Mouse (Mus musculus) kidney, embryonic 15.5 days (tissue): ENCODE results near the gene Hist1h2br. TPM values are rescaled to one million over a fixed set of nuclear protein-coding genes. Genes with fewer than 3 reads are reported as not detected.
"Not testable (repeated sequence)": the region's sequence is repeated elsewhere in the genome, so short reads cannot be mapped to it uniquely, and the experiment has no call there.

Experiments used
- ATAC-seq: fragments of 200-750 bp; cut with Nextera tagmentation; replicated peaks from 2 replicates; pipeline ENCODE4 v1.8.0; 2017; ENCODE audit warnings: moderate TSS enrichment; ENCODE audit not compliant: low FRiP score
- H3K27ac ChIP-seq: fragments of 300-500 bp; sonication (generic); 2 replicates; pipeline ENCODE4 v1.5.1; 2015; ENCODE audit warnings: mild to moderate bottlenecking, inconsistent platforms
- H3K27me3 ChIP-seq: fragments of 300-500 bp; sonication (generic); 2 replicates; pipeline ENCODE4 v1.6.1; 2015; ENCODE audit warnings: inconsistent platforms
- H3K36me3 ChIP-seq: fragments of 300-500 bp; sonication (generic); 2 replicates; pipeline ENCODE4 v1.6.1; 2015; ENCODE audit warnings: inconsistent platforms
- H3K4me1 ChIP-seq: fragments of 300-500 bp; sonication (generic); 2 replicates; pipeline ENCODE4 v1.6.1; 2015; ENCODE audit warnings: inconsistent platforms
- H3K4me2 ChIP-seq: fragments of 300-500 bp; sonication (generic); 2 replicates; pipeline ENCODE4 v1.6.1; 2015; ENCODE audit warnings: moderate library complexity, mild to moderate bottlenecking, inconsistent platforms
- H3K4me3 ChIP-seq: fragments of 300-500 bp; sonication (generic); replicated peaks from 2 replicates; pipeline ENCODE4 v1.5.1; 2015; ENCODE audit warnings: mild to moderate bottlenecking, inconsistent platforms
- H3K9ac ChIP-seq: fragments of 300-500 bp; sonication (generic); 2 replicates; pipeline ENCODE4 v1.6.1; 2015; ENCODE audit warnings: mild to moderate bottlenecking, inconsistent platforms
- H3K9me3 ChIP-seq: fragments of 300-500 bp; sonication (generic); replicated peaks from 2 replicates; pipeline ENCODE4 v1.6.1; 2016; ENCODE audit warnings: inconsistent platforms
- WGBS: fragments of 180-500 bp; shearing (Covaris S2); methylation state at CpG from one replicate; pipeline ENCODE4 v1.1.7; 2015; ENCODE audit warnings: mixed read lengths; 5-methylcytosine and 5-hydroxymethylcytosine counted together
- polyA plus RNA-seq: library from polyadenylated mRNA; unstranded; fragments of >200 nt; fragmentation: Nextera tagmentation; extraction: Ambion mirVana; gene quantifications from 2 replicates; pipeline ENCODE4 v1.2.1, GENCODE M21; 2015

Hist1h2br gene
- polyA plus RNA-seq, 1 experiment from 2014 or later = 28.8 TPM

GRCm38 (mm10) chr13:21852215-21852945 is 18.8 kb downstream of the Hist1h2br start:
- ATAC-seq = no peak
- 49% methylated on average over 3 of the region's 3 CpGs for WGBS
- H3K27ac ChIP-seq = no peak overlapping the region

GRCm38 (mm10) chr13:21855146-21855545 is 21.6 kb downstream of the Hist1h2br start:
- no peaks in the 10 kb centered on the region for H3K27me3 ChIP-seq
- H3K9me3 ChIP-seq = no peaks in the 10 kb centered on the region
- no peaks in the 10 kb centered on the region for H3K4me1 ChIP-seq
- peak overlapping the region; percentile 61 for H3K4me2 ChIP-seq
- H3K9ac ChIP-seq = no peak overlapping the region
- H3K27ac ChIP-seq = no peak overlapping the region
- ATAC-seq = peak; percentile 49
- no peaks in the 10 kb centered on the region for H3K36me3 ChIP-seq
- 1% methylated on average over 11 of the region's 11 CpGs for WGBS
- H3K4me3 ChIP-seq = peak overlapping the region; percentile 53

More at GRCm38 (mm10) chr13:21852215-21852945, 18.8 kb downstream of the Hist1h2br start:
- H3K4me1 ChIP-seq = no peaks in the 10 kb centered on the region
- no peaks in the 10 kb centered on the region for H3K36me3 ChIP-seq
- H3K27me3 ChIP-seq = no peaks in the 10 kb centered on the region
- H3K9ac ChIP-seq = no peak overlapping the region
- H3K4me3 ChIP-seq = no peak overlapping the region
- no peaks in the 10 kb centered on the region for H3K9me3 ChIP-seq
- no peak overlapping the region for H3K4me2 ChIP-seq

GRCm38 (mm10) chr13:21855698-21856162 is 22.2 kb downstream of the Hist1h2br start:
- Histone ChIP-seq H3K4me3 (peak overlapping the region; percentile 53), H3K9ac (peak overlapping the region; percentile 36; the same call in 1 of the 2 replicates), H3K27me3 (no peaks in the 10 kb centered on the region), H3K9me3 (no peaks in the 10 kb centered on the region), H3K36me3 (no peaks in the 10 kb centered on the region), H3K27ac (0 out of 2 replicates have a peak overlapping the region, but pooled peaks have one; percentile 56), H3K4me1 (no peaks in the 10 kb centered on the region), H3K4me2 (peak overlapping the region; percentile 61)
- WGBS = 2% methylated on average over 15 of the region's 15 CpGs
- ATAC-seq = no peak

- H3K27me3 ChIP-seq = no peaks in the 10 kb centered on the region
- H3K9me3 ChIP-seq = no peaks in the 10 kb centered on the region
- H3K4me3 ChIP-seq = no peak overlapping the region
- no peaks in the 10 kb centered on the region for H3K4me1 ChIP-seq
- ATAC-seq = no peak
- H3K4me2 ChIP-seq = no peak overlapping the region
- no peaks in the 10 kb centered on the region for H3K36me3 ChIP-seq
- 19% methylated on average over 5 of the region's 5 CpGs for WGBS
- H3K27ac ChIP-seq = no peak overlapping the region
- H3K9ac ChIP-seq = no peak overlapping the region
Observed at GRCm38 (mm10) chr13:21861608-21862007, 28.1 kb downstream of the Hist1h2br start.

GRCm38 (mm10) chr13:21865503-21865902 is 32.0 kb downstream of the Hist1h2br start:
- H3K27ac ChIP-seq, H3K36me3 ChIP-seq, ATAC-seq, H3K4me2 ChIP-seq, H3K9ac ChIP-seq, H3K9me3 ChIP-seq, H3K4me1 ChIP-seq, H3K4me3 ChIP-seq, H3K27me3 ChIP-seq: not testable (repeated sequence)
- 85% methylated on average over 3 of the region's 3 CpGs for WGBS

- H3K4me2 ChIP-seq = no peak overlapping the region
- H3K27ac ChIP-seq = no peak overlapping the region
- peaks cover 6% of the 10 kb centered on the region for H3K4me1 ChIP-seq
- H3K4me3 ChIP-seq = no peak overlapping the region
- no peak for ATAC-seq
- WGBS = 78% methylated on average over 6 of the region's 6 CpGs
- H3K9me3 ChIP-seq = no peaks in the 10 kb centered on the region
- H3K9ac ChIP-seq = no peak overlapping the region
- no peaks in the 10 kb centered on the region for H3K27me3 ChIP-seq
- H3K36me3 ChIP-seq = no peaks in the 10 kb centered on the region
Observed at GRCm38 (mm10) chr13:21880735-21881134, 47.2 kb downstream of the Hist1h2br start.

GRCm38 (mm10) chr13:21881878-21882669 is 48.5 kb downstream of the Hist1h2br start:
- Histone ChIP-seq H3K9ac (no peak overlapping the region), H3K27ac (no peak overlapping the region), H3K4me3 (peak overlapping the region; percentile 50), H3K9me3 (no peaks in the 10 kb centered on the region), H3K27me3 (no peaks in the 10 kb centered on the region), H3K4me2 (peak overlapping the region; percentile 57), H3K36me3 (no peaks in the 10 kb centered on the region), H3K4me1 (peaks cover 6% of the 10 kb centered on the region)
- 2% methylated on average over 27 of the region's 27 CpGs for WGBS
- ATAC-seq = peak; percentile 83; the same call in 1 of the 2 replicates

GRCm38 (mm10) chr13:21882760-21883405 is 49.3 kb downstream of the Hist1h2br start:
- Histone ChIP-seq H3K36me3 (no peaks in the 10 kb centered on the region), H3K9me3 (no peaks in the 10 kb centered on the region), H3K9ac (no peak overlapping the region), H3K27ac (no peak overlapping the region), H3K27me3 (no peaks in the 10 kb centered on the region), H3K4me3 (peak overlapping the region; percentile 50), H3K4me1 (peaks cover 6% of the 10 kb centered on the region), H3K4me2 (peak overlapping the region; percentile 57)
- ATAC-seq = peak; percentile 80; the same call in 1 of the 2 replicates
- WGBS = under 1% methylated on average over 13 of the region's 13 CpGs

- H3K4me3 ChIP-seq = peak overlapping the region; percentile 50
- H3K9ac ChIP-seq = no peak overlapping the region
- peak overlapping the region; percentile 57 for H3K4me2 ChIP-seq
- no peaks in the 10 kb centered on the region for H3K36me3 ChIP-seq
- no peaks in the 10 kb centered on the region for H3K9me3 ChIP-seq
- no peak for ATAC-seq
- H3K27me3 ChIP-seq = no peaks in the 10 kb centered on the region
- peaks cover 6% of the 10 kb centered on the region for H3K4me1 ChIP-seq
- WGBS = 35% methylated on average over 5 of the region's 5 CpGs
- no peak overlapping the region for H3K27ac ChIP-seq
Observed at GRCm38 (mm10) chr13:21883407-21883806, 49.9 kb downstream of the Hist1h2br start.

GRCm38 (mm10) chr13:21884586-21884985 is 51.0 kb downstream of the Hist1h2br start:
- no peaks in the 10 kb centered on the region for H3K36me3 ChIP-seq
- ATAC-seq = no peak
- no peaks in the 10 kb centered on the region for H3K27me3 ChIP-seq
- no peak overlapping the region for H3K4me3 ChIP-seq
- WGBS = 85% methylated on average over 4 of the region's 4 CpGs
- H3K4me2 ChIP-seq = no peak overlapping the region
- H3K4me1 ChIP-seq = peaks cover 6% of the 10 kb centered on the region
- no peak overlapping the region for H3K9ac ChIP-seq
- H3K9me3 ChIP-seq = no peaks in the 10 kb centered on the region
- no peak overlapping the region for H3K27ac ChIP-seq
